Mouse (Mus musculus): ENCODE data around the gene Tph2. TPM values are rescaled to one million over a fixed set of nuclear protein-coding genes. Genes with fewer than 3 reads are reported as not detected.

Tph2 gene
- polyA plus RNA-seq, 1 experiment from 2014 or later: 0.09 TPM

DNA sequence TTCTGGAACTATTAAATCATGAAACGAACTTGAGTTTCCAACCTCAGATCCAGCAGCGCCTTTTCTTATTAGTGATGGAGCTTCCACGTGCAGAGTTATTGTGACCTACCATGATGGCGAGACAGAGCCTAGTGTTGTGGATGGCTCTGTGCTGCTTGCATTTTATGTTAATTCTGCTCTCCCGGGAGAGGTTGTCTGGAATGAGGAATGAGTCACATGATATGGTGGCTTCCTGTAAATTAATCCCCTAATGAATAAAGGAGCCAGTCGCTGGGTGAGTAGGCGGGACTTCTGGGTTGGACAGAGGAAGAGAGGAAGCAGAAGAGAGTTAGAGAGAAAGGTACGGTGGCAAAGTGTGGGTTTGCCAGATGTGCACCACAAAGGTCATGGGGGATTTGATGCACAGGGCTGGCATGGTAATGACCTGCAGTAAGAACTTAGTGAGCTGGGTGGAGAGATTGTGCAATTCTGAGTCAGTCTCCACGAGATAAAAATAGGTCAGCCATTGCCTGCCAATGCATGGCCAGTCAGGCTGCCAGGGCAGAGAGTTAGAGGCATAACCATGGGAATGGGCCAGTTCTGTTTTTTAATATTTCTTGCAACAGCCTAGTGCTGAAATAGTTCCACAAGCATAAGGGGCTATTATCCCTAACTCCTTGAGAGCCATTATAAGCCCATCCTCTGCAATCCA lies 84.8 kb downstream of the Tph2 start:
- Histone ChIP-seq H3K36me3 (ENCODE audit: insufficient read depth) (no peaks in the 10 kb centered on the region), H3K27me3 (ENCODE audit: insufficient read depth, low read length) (no peaks in the 10 kb centered on the region), H3K4me2 (no peak overlapping the region), H3K9ac (no peak overlapping the region), H3K9me3 (ENCODE audit: low read depth, low read length) (no peaks in the 10 kb centered on the region), H3K4me1 (ENCODE audit: insufficient read depth) (no peaks in the 10 kb centered on the region), H3K27ac (ENCODE audit: low read depth) (no peak overlapping the region), H3K4me3 (ENCODE audit: low read depth, low read length) (no peak overlapping the region)
- ATAC-seq (ENCODE audit: insufficient read depth) (no peak), DNase-seq (no peak)
- WGBS: 68% methylated on average over 9 of the region's 9 CpGs
- no peak for TF ChIP-seq CTCF (IDR thresholded peaks at IDR 0.05; ENCODE audit: low read depth)

DNA sequence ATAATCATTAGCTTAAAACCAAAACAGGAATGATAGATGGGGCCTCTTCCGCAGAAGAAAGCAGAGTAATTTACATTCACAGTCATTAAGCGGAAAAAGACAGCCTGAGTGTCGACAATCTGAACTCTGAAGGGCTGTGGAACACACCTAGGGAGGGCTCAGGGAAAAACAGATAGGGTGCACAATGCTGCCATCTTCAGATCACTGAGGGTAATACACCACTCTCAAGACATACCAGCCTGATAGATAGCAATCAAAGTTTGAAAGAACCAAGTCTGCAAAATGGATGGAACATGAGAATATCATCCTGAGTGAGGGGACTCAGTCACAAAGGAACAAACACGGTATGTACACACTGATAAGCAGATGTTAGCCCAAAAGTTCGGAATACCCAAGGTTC lies 87.7 kb downstream of the Tph2 start:
- DNase-seq (peak; percentile 75), ATAC-seq (ENCODE audit: insufficient read depth) (peak; percentile 68; the same call in 1 of the 2 replicates)
- Histone ChIP-seq H3K9me3 (ENCODE audit: low read depth, low read length) (no peaks in the 10 kb centered on the region), H3K4me2 (no peak overlapping the region), H3K36me3 (ENCODE audit: insufficient read depth) (no peaks in the 10 kb centered on the region), H3K4me3 (ENCODE audit: low read depth, low read length) (no peak overlapping the region), H3K27me3 (ENCODE audit: insufficient read depth, low read length) (no peaks in the 10 kb centered on the region), H3K9ac (no peak overlapping the region), H3K4me1 (ENCODE audit: insufficient read depth) (no peaks in the 10 kb centered on the region), H3K27ac (ENCODE audit: low read depth) (no peak overlapping the region)
- peak; percentile 83 for TF ChIP-seq CTCF (IDR thresholded peaks at IDR 0.05; ENCODE audit: low read depth)
- 8% methylated on average over 5 of the region's 5 CpGs for WGBS

DNA sequence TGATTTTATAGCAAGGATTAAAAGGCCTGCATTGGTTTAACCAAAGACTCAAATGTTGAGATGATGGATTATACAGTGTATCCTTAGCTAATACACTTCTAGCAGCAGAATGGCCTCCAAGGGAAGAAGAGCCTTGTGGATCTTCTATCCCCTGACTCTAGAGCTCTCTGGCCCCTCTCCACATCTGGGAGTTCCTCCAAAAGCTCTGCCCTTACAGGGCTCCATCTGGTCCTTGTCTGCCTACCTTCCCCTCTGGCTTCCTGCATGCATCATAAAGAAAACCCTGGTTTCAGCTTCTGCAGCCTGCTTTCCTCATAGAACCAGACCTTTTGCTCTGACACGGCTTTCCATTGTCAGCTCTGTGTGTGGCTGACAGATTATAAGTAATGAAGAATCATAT lies 88.6 kb downstream of the Tph2 start:
- no peak for ATAC-seq (ENCODE audit: insufficient read depth)
- TF ChIP-seq CTCF (IDR thresholded peaks at IDR 0.05; ENCODE audit: low read depth): no peak
- 42% methylated on average over 1 of the region's 1 CpGs for WGBS

DNA sequence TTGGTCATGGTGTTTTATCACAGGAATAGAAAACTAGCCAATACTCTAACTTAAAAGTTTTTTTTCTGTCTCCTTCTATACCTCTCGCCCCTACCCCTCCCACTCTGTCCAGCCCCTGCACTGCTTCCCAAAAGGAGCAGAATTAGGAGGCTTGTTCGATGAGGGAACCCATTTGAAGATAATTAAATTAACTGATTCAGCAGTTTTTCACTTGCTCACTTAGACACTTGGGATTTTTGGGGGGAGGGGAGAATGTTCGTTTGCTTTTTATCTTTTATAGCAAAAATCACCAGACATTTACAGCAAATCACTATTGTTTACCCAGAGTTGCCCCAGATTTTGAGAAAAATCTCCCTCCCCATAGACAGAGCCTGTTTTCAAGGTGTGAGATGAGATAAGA lies 106.6 kb downstream of the Tph2 start:
- H3K4me2 ChIP-seq: no peak overlapping the region
- H3K9ac ChIP-seq: no peak overlapping the region
- no peaks in the 10 kb centered on the region for H3K9me3 ChIP-seq (ENCODE audit: low read depth, low read length)
- no peak overlapping the region for H3K27ac ChIP-seq (ENCODE audit: low read depth)
- no peaks in the 10 kb centered on the region for H3K4me1 ChIP-seq (ENCODE audit: insufficient read depth)
- ATAC-seq (ENCODE audit: insufficient read depth): no peak
- H3K4me3 ChIP-seq (ENCODE audit: low read depth, low read length): no peak overlapping the region
- WGBS: 62% methylated on average over 3 of the region's 3 CpGs
- H3K27me3 ChIP-seq (ENCODE audit: insufficient read depth, low read length): no peaks in the 10 kb centered on the region
- H3K36me3 ChIP-seq (ENCODE audit: insufficient read depth): no peaks in the 10 kb centered on the region
- DNase-seq: no peak
- TF ChIP-seq CTCF (IDR thresholded peaks at IDR 0.05; ENCODE audit: low read depth): no peak

More for the DNA sequence above, 88.6 kb downstream of the Tph2 start:
- H3K9me3 ChIP-seq (ENCODE audit: low read depth, low read length): no peaks in the 10 kb centered on the region
- no peaks in the 10 kb centered on the region for H3K4me1 ChIP-seq (ENCODE audit: insufficient read depth)
- H3K9ac ChIP-seq: no peak overlapping the region
- H3K27ac ChIP-seq (ENCODE audit: low read depth): no peak overlapping the region
- no peak overlapping the region for H3K4me2 ChIP-seq
- no peak overlapping the region for H3K4me3 ChIP-seq (ENCODE audit: low read depth, low read length)
- no peak for DNase-seq
- H3K27me3 ChIP-seq (ENCODE audit: insufficient read depth, low read length): no peaks in the 10 kb centered on the region
- no peaks in the 10 kb centered on the region for H3K36me3 ChIP-seq (ENCODE audit: insufficient read depth)

DNA sequence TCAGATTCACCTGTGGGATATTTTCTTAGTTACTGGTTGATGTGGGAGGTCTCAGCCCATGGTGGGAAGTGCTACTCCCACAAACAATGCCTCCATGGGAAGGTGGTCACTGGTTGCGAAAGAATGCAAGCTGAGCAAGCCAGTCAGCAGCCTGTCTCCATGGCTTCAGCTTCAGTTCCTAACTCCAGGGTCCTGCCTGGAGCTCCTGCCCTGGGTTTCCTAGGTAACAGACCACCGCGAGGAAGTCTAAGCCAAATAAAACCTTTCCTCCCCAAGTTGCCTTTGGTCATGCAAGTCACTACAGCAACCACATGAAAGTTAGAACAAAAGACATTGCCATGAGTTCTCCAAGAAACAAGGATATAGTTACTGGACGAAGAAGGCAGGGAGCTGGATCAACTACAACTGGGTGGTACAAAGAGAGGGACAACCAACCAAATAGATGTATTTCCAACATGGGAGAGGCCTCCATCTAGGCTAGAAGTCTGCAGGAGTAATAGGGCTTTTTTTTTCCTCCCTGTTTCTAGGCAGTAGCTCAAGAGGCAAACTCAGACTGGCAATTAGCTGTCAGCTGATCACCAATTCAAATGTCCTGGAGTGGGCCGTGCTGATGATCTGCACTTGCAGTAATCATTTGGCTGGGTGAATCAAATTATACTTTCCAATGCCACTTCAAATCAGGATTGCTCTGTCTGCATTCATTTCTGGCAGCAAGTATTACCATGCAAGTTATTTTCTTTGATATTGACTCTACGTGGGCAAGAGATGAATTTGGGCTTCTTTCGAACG lies 115.5 kb downstream of the Tph2 start:
- Histone ChIP-seq H3K4me1 (ENCODE audit: insufficient read depth) (no peaks in the 10 kb centered on the region), H3K36me3 (ENCODE audit: insufficient read depth) (no peaks in the 10 kb centered on the region), H3K9ac (no peak overlapping the region), H3K9me3 (ENCODE audit: low read depth, low read length) (no peaks in the 10 kb centered on the region), H3K4me3 (ENCODE audit: low read depth, low read length) (no peak overlapping the region), H3K27me3 (ENCODE audit: insufficient read depth, low read length) (no peaks in the 10 kb centered on the region), H3K27ac (ENCODE audit: low read depth) (no peak overlapping the region), H3K4me2 (no peak overlapping the region)
- ATAC-seq (ENCODE audit: insufficient read depth) (no peak), DNase-seq (no peak)
- 83% methylated on average over 8 of the region's 8 CpGs for WGBS
- TF ChIP-seq CTCF (IDR thresholded peaks at IDR 0.05; ENCODE audit: low read depth): no peak

DNA sequence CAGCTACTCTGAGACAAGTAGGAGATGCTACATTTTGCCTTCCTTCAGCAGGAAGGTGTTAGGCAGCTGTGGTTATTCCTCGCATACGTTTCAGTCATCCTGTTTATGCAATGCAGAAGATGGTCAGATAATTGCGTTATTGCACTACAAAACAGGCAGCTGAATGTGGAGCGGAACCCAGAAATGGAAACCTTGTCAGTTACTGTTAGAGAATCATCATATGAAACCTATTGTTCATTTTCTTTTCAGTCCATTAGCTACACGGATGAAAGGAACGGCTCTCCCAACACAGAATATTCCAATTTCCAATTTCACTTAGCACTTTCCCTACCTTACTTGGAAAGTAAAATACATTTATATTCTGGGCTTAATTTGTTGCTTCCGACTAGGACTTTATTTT lies 120.9 kb downstream of the Tph2 start:
- 64% methylated on average over 7 of the region's 7 CpGs for WGBS
- DNase-seq (no peak), ATAC-seq (ENCODE audit: insufficient read depth) (no peak)
- TF ChIP-seq CTCF (IDR thresholded peaks at IDR 0.05; ENCODE audit: low read depth): no peak
- Histone ChIP-seq H3K4me1 (ENCODE audit: insufficient read depth) (no peaks in the 10 kb centered on the region), H3K27me3 (ENCODE audit: insufficient read depth, low read length) (no peaks in the 10 kb centered on the region), H3K9ac (no peak overlapping the region), H3K27ac (ENCODE audit: low read depth) (no peak overlapping the region), H3K4me2 (no peak overlapping the region), H3K4me3 (ENCODE audit: low read depth, low read length) (no peak overlapping the region), H3K36me3 (ENCODE audit: insufficient read depth) (no peaks in the 10 kb centered on the region), H3K9me3 (ENCODE audit: low read depth, low read length) (no peaks in the 10 kb centered on the region)

DNA sequence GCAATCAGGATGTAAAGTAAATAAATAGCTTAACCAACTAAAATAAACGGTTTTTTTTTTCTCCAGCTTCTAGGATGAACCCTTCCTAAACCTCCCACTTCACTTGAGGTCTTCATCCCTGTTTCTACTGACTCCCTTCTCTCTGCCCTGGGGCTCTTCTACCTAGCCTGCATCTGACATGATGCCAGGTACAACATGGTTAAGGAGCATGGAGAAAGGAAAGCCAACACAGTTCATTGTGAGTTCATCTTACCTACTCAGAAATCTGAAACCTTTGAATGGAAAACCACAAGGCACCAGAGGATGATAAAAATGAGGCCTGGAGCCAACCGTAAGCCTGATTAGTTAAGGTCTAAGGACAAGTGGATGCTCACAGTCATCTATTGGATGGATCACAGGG lies 123.3 kb downstream of the Tph2 start:
- Histone ChIP-seq H3K36me3 (ENCODE audit: insufficient read depth) (no peaks in the 10 kb centered on the region), H3K27ac (ENCODE audit: low read depth) (no peak overlapping the region), H3K4me3 (ENCODE audit: low read depth, low read length) (no peak overlapping the region), H3K9me3 (ENCODE audit: low read depth, low read length) (no peaks in the 10 kb centered on the region), H3K4me1 (ENCODE audit: insufficient read depth) (no peaks in the 10 kb centered on the region), H3K9ac (no peak overlapping the region), H3K27me3 (ENCODE audit: insufficient read depth, low read length) (no peaks in the 10 kb centered on the region), H3K4me2 (no peak overlapping the region)
- WGBS: 39% methylated on average over 2 of the region's 2 CpGs
- no peak for ATAC-seq (ENCODE audit: insufficient read depth)
- TF ChIP-seq CTCF (IDR thresholded peaks at IDR 0.05; ENCODE audit: low read depth): no peak
- no peak for DNase-seq
